Mouse (Mus musculus) megakaryocyte-erythroid progenitor cell, adult 5-6 weeks (primary cell): ENCODE data around the gene Usf2. TPM values are rescaled to one million over a fixed set of nuclear protein-coding genes. Genes with fewer than 3 reads are reported as not detected.

ENCODE experiments used
- ATAC-seq: replicated peaks from 2 replicates; pipeline ENCODE4 v1.8.0; 2016; ENCODE audit warnings: mild to moderate bottlenecking, inconsistent platforms; ENCODE audit not compliant: severe bottlenecking, poor library complexity, low FRiP score, low TSS enrichment
- total RNA-seq, 2 experiments: library from RNA; stranded (forward) in 1 of 2; stranded (reverse) in 1 of 2; fragments of 200-1000, 215-1000 nt in 1 of 2; fragments of >200 nt in 1 of 2; fragmentation: Nextera tagmentation in 1 of 2; gene quantifications; 2 replicates each; pipeline ENCODE4 v1.2.3; 2014 to 2017

The Usf2 gene
- total RNA-seq (2014; fragmentation: Nextera tagmentation) (56.5 and 84.3 TPM in 2 replicates), total RNA-seq (2017) (71.7 and 126 TPM in 2 replicates)

DNA sequence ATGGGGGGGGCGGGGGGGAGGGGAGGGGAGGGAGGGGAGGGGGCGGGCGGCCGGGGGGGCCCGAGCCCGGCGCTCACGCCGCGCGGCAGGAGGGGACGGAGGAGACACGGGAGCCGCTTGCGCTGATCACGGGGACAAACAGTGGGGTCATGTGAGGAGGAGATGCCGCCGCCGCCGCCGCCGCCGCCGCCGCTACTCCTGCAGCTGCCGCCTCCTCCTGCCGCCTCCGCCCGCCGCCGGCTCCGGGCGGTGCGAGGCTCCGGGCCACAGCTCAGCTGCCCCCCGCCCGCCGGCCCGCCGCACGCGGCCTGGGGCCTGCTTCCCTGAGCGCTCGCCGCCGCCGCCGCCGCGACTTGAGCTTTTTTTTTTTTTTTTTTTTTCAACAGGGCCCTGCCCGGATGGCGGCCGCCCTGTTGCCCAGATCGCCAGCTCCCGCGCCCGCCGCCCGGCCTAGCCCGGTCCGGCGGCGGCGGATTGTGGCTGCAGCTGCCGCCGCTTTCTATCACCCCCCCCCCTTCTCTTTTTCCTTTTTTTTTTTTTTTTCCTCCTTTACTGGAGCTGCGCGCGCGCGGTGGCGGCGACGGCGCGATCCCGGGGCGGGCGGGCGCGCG, at the start of gene Usf2:
Gene Usf2, minus strand, starts transcription at position 48 of the 611 bp plus-strand sequence.
- ATAC-seq, result peak; percentile 66

DNA sequence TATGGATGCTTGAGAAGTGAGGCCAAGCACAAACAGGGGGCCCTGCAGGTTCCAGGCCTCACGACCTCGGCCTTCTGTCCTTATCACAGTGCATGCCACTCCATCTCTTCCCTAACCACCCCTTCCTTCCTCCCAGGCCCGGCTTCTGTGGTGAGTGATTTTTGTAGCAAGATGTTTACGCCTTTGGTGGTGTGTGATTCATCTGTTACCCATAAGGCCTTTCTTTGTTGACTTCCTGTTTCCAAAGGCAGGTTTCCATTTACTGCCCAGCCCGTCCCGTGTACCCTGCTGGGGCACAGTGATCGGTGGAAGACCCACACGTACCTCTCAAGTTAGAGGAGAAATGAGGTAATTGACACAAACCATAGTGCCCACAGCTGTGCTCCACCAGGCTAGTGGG, 46.0 kb upstream of the Usf2 start:
- ATAC-seq, result peak; percentile 41; the same call in 1 of the 2 replicates

DNA sequence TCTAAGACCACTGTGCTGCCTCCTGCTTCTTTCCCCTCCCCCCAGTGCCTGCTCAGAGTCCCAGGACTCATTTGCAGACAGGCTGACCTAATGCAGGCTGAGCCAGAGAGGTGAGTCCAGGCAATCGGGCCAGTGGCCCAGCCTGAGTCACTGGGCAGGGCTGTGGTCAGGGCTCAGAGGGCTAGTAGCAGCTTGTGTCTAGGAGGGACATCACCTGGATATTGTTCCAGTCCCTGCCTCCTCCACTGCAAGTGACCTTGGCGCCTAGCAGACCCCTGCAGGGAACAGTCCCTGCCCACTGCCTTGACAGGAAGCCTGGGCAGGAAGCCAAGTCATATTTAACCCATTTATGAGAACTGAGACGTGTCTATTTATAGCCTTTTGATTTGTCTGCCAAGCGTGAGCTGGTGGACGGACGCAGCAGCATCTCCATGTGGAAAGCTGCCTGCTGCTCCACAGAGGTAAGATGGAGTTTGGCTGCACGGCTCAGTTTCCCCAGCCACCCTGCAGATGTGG, 44.0 kb upstream of the Usf2 start:
- 0 out of 2 replicates have a peak, but pooled peaks have one; percentile 34 for ATAC-seq

- no peak for ATAC-seq
Measured at GRCm38 (mm10) chr7:30996491-30996890, 39.9 kb upstream of the Usf2 start.

GRCm38 (mm10) chr7:30993986-30994385, 37.4 kb upstream of the Usf2 start:
- no peak for ATAC-seq

DNA sequence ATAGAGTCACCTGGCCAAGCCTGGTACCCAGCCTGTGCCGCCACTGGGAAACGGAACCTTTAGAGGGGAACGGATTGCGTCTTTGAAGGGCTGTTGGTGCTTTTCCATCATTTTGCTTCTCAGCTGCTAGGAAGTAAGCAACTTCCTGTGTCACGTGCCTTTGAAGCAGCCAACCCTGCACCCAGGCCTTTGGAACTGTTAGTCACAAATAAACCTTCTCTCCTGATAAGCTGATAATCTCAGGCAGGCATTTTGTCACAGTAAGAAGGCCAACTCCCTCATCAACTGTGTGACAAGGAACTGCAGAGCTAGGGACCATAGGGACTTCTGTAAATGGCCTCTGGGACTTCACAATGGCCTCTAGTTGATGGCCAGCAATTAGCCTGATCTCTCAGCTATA, 35.5 kb upstream of the Usf2 start:
- ATAC-seq, result no peak

- no peak for ATAC-seq
Measured at GRCm38 (mm10) chr7:30988519-30989162, 32.0 kb upstream of the Usf2 start.

- no peak for ATAC-seq
Measured at GRCm38 (mm10) chr7:30985357-30985756, 28.8 kb upstream of the Usf2 start.

- ATAC-seq, result no peak
Measured at GRCm38 (mm10) chr7:30981703-30982102, 25.1 kb upstream of the Usf2 start.

GRCm38 (mm10) chr7:30973501-30974289, 17.1 kb upstream of the Usf2 start, which contains the start of gene Fam187b:
Fam187b (plus strand) TSS chr7:30973790.
- ATAC-seq, result peak; percentile 93

DNA sequence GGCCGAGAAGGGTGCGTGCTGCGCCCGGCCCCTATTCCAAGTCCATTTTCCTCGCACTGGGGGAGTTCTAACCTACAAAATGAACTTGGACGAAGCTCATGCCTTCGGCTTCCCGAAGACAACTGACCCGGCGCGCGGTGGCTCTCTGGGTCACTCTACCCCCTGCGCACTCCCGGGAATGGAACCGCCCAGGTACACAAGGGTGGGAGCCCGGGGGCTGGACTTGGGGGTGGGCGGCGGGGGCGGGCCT, 16.6 kb upstream of the Usf2 start, which contains the start of gene Lsr:
Gene Lsr, minus strand, starts transcription at position 214 of the 250 bp plus-strand sequence.
- ATAC-seq, result no peak

- no peak for ATAC-seq
Measured at GRCm38 (mm10) chr7:30972426-30973250, 16.0 kb upstream of the Usf2 start.

DNA sequence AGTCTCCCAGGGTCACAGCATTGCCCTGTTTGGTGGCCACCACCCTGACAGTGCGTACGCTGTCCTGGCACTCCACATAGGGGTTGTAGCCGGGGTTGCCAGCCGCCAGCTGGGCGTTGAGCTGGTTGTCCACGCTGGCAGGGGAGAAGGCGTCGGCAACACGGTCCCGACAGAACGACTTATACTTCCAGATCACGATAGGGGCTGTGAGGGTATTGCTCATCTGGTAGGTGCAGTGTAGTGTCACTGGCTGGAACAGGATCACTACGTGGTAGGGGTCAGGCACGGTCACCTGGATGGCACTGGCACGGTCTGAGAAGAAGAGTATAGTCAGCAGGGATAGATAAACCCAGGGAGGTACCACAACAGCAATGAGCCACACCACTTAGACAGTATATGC, 15.3 kb upstream of the Usf2 start:
- no peak for ATAC-seq

DNA sequence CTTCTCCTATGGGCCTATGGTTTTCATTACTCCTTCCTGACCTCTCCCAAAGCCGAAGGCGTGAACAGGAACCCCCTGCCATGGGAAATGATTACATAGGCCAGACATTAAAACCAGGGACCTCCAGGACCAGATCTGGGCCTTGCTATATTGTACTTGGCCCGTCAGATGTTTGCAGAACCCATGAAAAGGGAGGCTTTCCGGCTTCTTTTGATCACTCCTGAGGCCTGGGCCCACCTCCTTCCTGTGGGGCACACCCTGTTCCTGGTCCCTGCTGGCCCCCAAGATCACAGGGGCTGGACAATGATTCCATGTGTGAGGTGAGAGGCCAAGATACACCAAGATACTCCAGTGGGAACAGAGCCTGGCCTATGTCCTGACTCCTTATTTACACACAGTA, 12.6 kb upstream of the Usf2 start:
- ATAC-seq, result no peak

DNA sequence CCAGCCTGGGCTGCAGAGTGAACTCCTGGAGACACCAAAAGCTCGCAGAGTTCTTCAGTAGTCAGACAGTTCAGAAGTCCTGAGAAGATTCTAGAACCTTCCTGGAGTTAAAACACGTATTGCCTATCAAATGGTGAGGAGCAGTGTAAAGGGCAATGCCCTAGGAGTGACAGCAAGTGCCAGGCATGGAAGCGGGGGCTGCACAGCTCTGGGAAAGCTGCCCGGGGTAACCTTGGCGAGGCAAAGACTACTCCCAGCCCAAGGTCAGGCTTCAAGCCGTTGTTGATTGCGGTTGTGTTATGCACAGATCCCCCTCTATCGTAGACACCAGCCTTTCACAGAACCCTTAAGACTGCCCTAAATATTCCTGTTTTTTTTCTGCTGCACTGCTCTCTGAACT, 12.0 kb upstream of the Usf2 start:
- no peak for ATAC-seq

DNA sequence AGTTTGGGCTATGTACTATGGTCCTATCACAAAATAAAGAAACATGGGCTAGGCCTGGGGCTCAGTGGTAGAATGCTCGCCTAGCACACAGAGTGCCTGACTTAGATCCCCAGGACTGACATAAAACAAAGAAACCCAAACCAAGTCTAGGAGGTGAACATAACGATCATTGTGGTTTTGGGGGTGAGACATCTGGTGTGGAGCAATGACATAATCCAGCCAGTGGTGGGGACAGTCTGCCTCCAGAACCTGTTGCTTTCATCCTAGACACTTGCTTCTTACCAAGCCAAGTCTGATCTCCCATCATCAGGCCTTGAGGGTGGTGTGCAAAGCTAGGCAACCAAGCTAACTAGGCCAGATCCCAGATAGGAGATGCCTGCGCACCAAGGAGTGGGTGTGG, 10.1 kb upstream of the Usf2 start:
- no peak for ATAC-seq

DNA sequence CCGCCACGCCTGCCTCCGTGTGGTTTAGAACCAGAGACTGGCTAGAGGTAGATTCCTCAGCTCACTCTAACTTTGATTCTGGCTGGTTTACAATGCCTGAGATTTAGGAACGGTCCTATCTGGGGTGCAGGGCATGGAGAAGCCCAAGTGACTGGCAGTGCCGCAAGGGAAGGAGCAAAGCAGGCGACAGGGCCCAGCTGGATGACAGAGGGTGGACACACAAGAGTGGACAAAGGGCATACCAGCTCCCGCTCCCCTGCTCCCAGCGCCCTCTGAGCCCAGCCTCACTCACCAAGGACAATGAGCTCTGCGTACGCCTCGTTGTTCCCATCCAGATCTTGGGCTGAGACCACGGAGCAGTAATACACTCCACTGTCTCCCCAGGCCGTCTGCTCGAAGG, 9.1 kb upstream of the Usf2 start:
- ATAC-seq, result no peak

GRCm38 (mm10) chr7:30964366-30964765, 7.8 kb upstream of the Usf2 start:
- ATAC-seq, result no peak

DNA sequence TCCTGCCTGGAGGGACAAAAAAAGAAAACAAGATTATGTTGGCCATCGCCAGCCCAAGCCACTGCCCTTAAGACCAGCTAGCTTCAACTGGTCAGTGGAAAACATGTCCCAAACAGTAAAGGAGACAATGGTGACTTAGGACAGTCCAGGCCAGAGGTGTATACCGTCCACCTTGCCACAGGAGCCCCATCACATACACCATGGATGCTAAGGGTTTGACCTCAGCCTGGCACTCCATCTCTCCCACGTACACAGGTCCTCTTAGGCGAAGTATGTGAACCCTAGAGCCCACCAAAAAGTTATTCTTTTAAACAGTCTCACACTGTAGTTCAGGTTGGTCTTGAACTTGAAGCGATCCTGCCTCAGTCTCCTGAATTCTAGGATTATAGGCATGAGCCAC, 6.3 kb upstream of the Usf2 start:
- ATAC-seq, result no peak
